Mouse (Mus musculus) lung, embryonic 16.5 days (tissue): ENCODE results near the gene Borcs8. TPM values are rescaled to one million over a fixed set of nuclear protein-coding genes. Genes with fewer than 3 reads are reported as not detected.

Source experiments
- ATAC-seq: fragments of 200-750 bp; cut with Nextera tagmentation; 2 replicates; pipeline ENCODE4 v1.8.0; 2017; ENCODE audit warnings: low read depth, mild to moderate bottlenecking, moderate library complexity
- H3K27ac ChIP-seq: fragments of 300-500 bp; sonication (generic); 2 replicates; pipeline ENCODE4 v1.5.1; 2014; ENCODE audit warnings: mild to moderate bottlenecking, control low read depth, low read length
- H3K27me3 ChIP-seq: fragments of 300-500 bp; sonication (generic); 2 replicates; pipeline ENCODE4 v1.6.1; 2014; ENCODE audit warnings: low read depth, low read length, mixed read lengths; ENCODE audit not compliant: control insufficient read depth, insufficient read depth
- H3K36me3 ChIP-seq: fragments of 300-500 bp; sonication (generic); 2 replicates; pipeline ENCODE4 v1.6.1; 2014; ENCODE audit warnings: low read length; ENCODE audit not compliant: control insufficient read depth, insufficient read depth
- H3K4me1 ChIP-seq: fragments of 300-500 bp; sonication (generic); replicated peaks from 2 replicates; pipeline ENCODE4 v1.6.1; 2014; ENCODE audit warnings: low read length, mixed read lengths; ENCODE audit not compliant: control insufficient read depth, insufficient read depth
- H3K4me2 ChIP-seq: fragments of 300-500 bp; sonication (generic); 2 replicates; pipeline ENCODE4 v1.6.1; 2014; ENCODE audit warnings: low read depth, low read length, control low read depth
- H3K4me3 ChIP-seq: fragments of 300-500 bp; sonication (generic); 2 replicates; pipeline ENCODE4 v1.5.1; 2014; ENCODE audit warnings: mild to moderate bottlenecking, low read length, control low read depth
- H3K9ac ChIP-seq: fragments of 300-500 bp; sonication (generic); 2 replicates; pipeline ENCODE4 v1.6.1; 2014; ENCODE audit warnings: low read length, control low read depth
- H3K9me3 ChIP-seq: fragments of 300-500 bp; sonication (generic); 2 replicates; pipeline ENCODE4 v1.6.1; 2016; ENCODE audit warnings: low read length; ENCODE audit not compliant: control insufficient read depth
- WGBS: fragments of 180-500 bp; shearing (Covaris S2); extraction: QIAGEN DNeasy Blood & Tissue Kit; methylation state at CpG from one replicate; pipeline ENCODE4 v1.1.7; 2014; 5-methylcytosine and 5-hydroxymethylcytosine counted together
- polyA plus RNA-seq: library from polyadenylated mRNA; unstranded; fragments of >200 nt; fragmentation: Nextera tagmentation; extraction: Ambion mirVana; gene quantifications from 2 replicates; pipeline ENCODE4 v1.2.1, GENCODE M21; 2015

Gene Borcs8
- 53.0 and 56.6 TPM in 2 replicates for polyA plus RNA-seq

GRCm38 (mm10) chr8:70139026-70139857 is at the start of gene Borcs8, which contains the start of the genes Rfxank and Mef2b:
Borcs8 (plus strand) TSS chr8:70139499.
Rfxank (minus strand) TSS chr8:70139154.
Mef2b (plus strand) TSS chr8:70139711.
- Histone ChIP-seq H3K27me3 (no peaks in the 10 kb centered on the region), H3K4me1 (peaks cover 15% of the 10 kb centered on the region), H3K4me3 (peak within 1 kb of the TSS; percentile 70), H3K36me3 (peaks cover 13% of the 10 kb centered on the region), H3K9me3 (no peaks in the 10 kb centered on the region), H3K9ac (peak within 1 kb of the TSS; percentile 77), H3K4me2 (peak within 1 kb of the TSS; percentile 61), H3K27ac (peak within 1 kb of the TSS; percentile 75)
- 0% methylated on average over 46 of the region's 46 CpGs for WGBS
- peak; percentile 98 for ATAC-seq

GRCm38 (mm10) chr8:70092786-70093185 is 46.5 kb upstream of the Borcs8 start:
- H3K4me2 ChIP-seq = no peak overlapping the region
- peaks cover 3% of the 10 kb centered on the region; the same call in 1 of the 2 replicates for H3K4me1 ChIP-seq
- H3K36me3 ChIP-seq = no peaks in the 10 kb centered on the region
- ATAC-seq = no peak
- WGBS = 46% methylated on average over 8 of the region's 8 CpGs
- H3K27ac ChIP-seq = no peak overlapping the region
- peaks cover 32% of the 10 kb centered on the region for H3K27me3 ChIP-seq
- H3K9ac ChIP-seq = no peak overlapping the region
- 0 out of 2 replicates have a peak, but pooled peaks cover 3% of the 10 kb centered on the region for H3K9me3 ChIP-seq
- H3K4me3 ChIP-seq = no peak overlapping the region

- no peaks in the 10 kb centered on the region for H3K36me3 ChIP-seq
- H3K27ac ChIP-seq = no peak overlapping the region
- H3K4me2 ChIP-seq = no peak overlapping the region
- no peak for ATAC-seq
- no peak overlapping the region for H3K4me3 ChIP-seq
- H3K4me1 ChIP-seq = no peaks in the 10 kb centered on the region
- 0 out of 2 replicates have a peak, but pooled peaks cover 3% of the 10 kb centered on the region for H3K9me3 ChIP-seq
- no peak overlapping the region for H3K9ac ChIP-seq
- 61% methylated on average over 8 of the region's 8 CpGs for WGBS
- H3K27me3 ChIP-seq = no peaks in the 10 kb centered on the region
Measured at GRCm38 (mm10) chr8:70099276-70099675, 40.0 kb upstream of the Borcs8 start.

GRCm38 (mm10) chr8:70100241-70100640 is 39.1 kb upstream of the Borcs8 start:
- Histone ChIP-seq H3K4me3 (no peak overlapping the region), H3K9me3 (0 out of 2 replicates have a peak, but pooled peaks cover 3% of the 10 kb centered on the region), H3K36me3 (no peaks in the 10 kb centered on the region), H3K27me3 (no peaks in the 10 kb centered on the region), H3K9ac (no peak overlapping the region), H3K27ac (no peak overlapping the region), H3K4me2 (no peak overlapping the region), H3K4me1 (no peaks in the 10 kb centered on the region)
- no peak for ATAC-seq
- 73% methylated on average over 8 of the region's 8 CpGs for WGBS

- 11% methylated on average over 6 of the region's 6 CpGs for WGBS
- no peak overlapping the region for H3K27ac ChIP-seq
- H3K4me2 ChIP-seq = no peak overlapping the region
- no peaks in the 10 kb centered on the region; the same call in 1 of the 2 replicates for H3K27me3 ChIP-seq
- peak; percentile 49; the same call in 1 of the 2 replicates for ATAC-seq
- H3K9me3 ChIP-seq = no peaks in the 10 kb centered on the region
- H3K4me1 ChIP-seq = no peaks in the 10 kb centered on the region
- H3K9ac ChIP-seq = no peak overlapping the region
- H3K36me3 ChIP-seq = no peaks in the 10 kb centered on the region
- no peak overlapping the region for H3K4me3 ChIP-seq
Measured at GRCm38 (mm10) chr8:70104506-70104905, 34.8 kb upstream of the Borcs8 start.

GRCm38 (mm10) chr8:70104922-70105321 is 34.4 kb upstream of the Borcs8 start:
- H3K9ac ChIP-seq = no peak overlapping the region
- no peaks in the 10 kb centered on the region for H3K9me3 ChIP-seq
- H3K36me3 ChIP-seq = no peaks in the 10 kb centered on the region
- ATAC-seq = no peak
- H3K27ac ChIP-seq = no peak overlapping the region
- WGBS = 58% methylated on average over 7 of the region's 7 CpGs
- no peak overlapping the region for H3K4me3 ChIP-seq
- H3K4me2 ChIP-seq = no peak overlapping the region
- no peaks in the 10 kb centered on the region; the same call in 1 of the 2 replicates for H3K27me3 ChIP-seq
- no peaks in the 10 kb centered on the region for H3K4me1 ChIP-seq

- 72% methylated on average over 2 of the region's 2 CpGs for WGBS
- Histone ChIP-seq H3K36me3 (no peaks in the 10 kb centered on the region), H3K4me3 (no peak overlapping the region), H3K27ac (no peak overlapping the region), H3K9ac (no peak overlapping the region), H3K4me1 (no peaks in the 10 kb centered on the region), H3K9me3 (no peaks in the 10 kb centered on the region), H3K27me3 (peaks cover 40% of the 10 kb centered on the region), H3K4me2 (no peak overlapping the region)
- ATAC-seq = no peak
Measured at GRCm38 (mm10) chr8:70110451-70110850, 28.8 kb upstream of the Borcs8 start.

GRCm38 (mm10) chr8:70111192-70111795 is 28.0 kb upstream of the Borcs8 start:
- 46% methylated on average over 23 of the region's 23 CpGs for WGBS
- Histone ChIP-seq H3K9ac (no peak overlapping the region), H3K4me2 (no peak overlapping the region), H3K4me1 (no peaks in the 10 kb centered on the region), H3K27me3 (peaks cover 42% of the 10 kb centered on the region), H3K9me3 (no peaks in the 10 kb centered on the region), H3K27ac (no peak overlapping the region), H3K36me3 (no peaks in the 10 kb centered on the region), H3K4me3 (no peak overlapping the region)
- no peak for ATAC-seq

DNA sequence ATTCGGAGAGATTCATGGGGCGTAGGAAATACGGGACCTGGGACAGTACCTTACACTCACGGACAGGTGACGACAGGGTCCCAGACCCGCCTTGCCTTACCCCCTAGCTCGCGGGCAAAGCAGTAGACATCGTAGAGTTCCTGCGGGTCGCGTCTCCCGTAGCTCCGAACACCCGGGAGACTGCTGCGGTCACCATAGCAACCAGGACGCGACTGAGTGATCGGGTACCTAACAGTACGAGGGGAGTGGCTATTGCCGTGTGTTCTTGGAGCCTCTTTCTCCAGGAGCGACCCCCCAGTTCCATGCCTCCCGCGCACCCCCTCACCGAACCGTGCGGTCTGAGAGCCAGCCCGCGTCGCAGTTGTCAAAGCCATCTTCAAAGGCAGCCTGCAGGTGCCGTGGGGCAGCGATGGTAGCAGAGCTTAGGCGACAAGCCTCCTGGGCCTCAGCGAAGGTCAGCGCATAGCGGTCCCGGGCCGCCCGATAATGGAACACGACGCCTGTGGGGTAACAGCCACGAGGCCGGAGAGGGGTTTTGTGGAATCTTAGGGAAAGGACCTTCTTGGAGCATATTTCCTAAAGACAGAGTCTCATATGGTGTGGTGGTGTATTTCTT is 26.8 kb upstream of the Borcs8 start:
- Histone ChIP-seq H3K27ac (no peak overlapping the region), H3K9ac (no peak overlapping the region), H3K4me3 (no peak overlapping the region), H3K4me2 (no peak overlapping the region), H3K36me3 (no peaks in the 10 kb centered on the region), H3K4me1 (no peaks in the 10 kb centered on the region), H3K27me3 (peaks cover 46% of the 10 kb centered on the region), H3K9me3 (no peaks in the 10 kb centered on the region)
- WGBS = 6% methylated on average over 43 of the region's 43 CpGs
- no peak for ATAC-seq
